Mouse (Mus musculus) ovary, adult 2 months (tissue): ENCODE data around the gene Abcc6. TPM values are rescaled to one million over a fixed set of nuclear protein-coding genes. Genes with fewer than 3 reads are reported as not detected.

ENCODE experiments used
- polyA plus RNA-seq: library from polyadenylated mRNA; depleted of rRNA; stranded (reverse); fragments of >200 nt; gene quantifications from 2 replicates; pipeline ENCODE4 v1.2.3, GENCODE M21; 2012; rRNA removed

Gene Abcc6
- 1.4 and 1.8 TPM in 2 replicates for polyA plus RNA-seq

GRCm38 (mm10) chr7:46030145-46030488, at the start of gene Abcc6:
Gene Abcc6 (minus strand): TSS chr7:46030302.

GRCm38 (mm10) chr7:46033109-46033869, 3.2 kb upstream of the Abcc6 start, which contains the start of gene Nomo1:
Gene Nomo1 (plus strand): TSS chr7:46033698.

GRCm38 (mm10) chr7:45923762-45924428, 106.2 kb downstream of the Abcc6 start, which contains the start of gene Ccdc114:
Gene Ccdc114 (plus strand): TSS chr7:45924072.

GRCm38 (mm10) chr7:45921242-45921621, 108.9 kb downstream of the Abcc6 start, which contains the start of gene Emp3:
Gene Emp3 (minus strand): TSS chr7:45921404.

Other genes with a start within 250 kb of the Abcc6 start
- 14.7 and 15.5 TPM in 2 replicates for gene Lmtk3, start 246.6 kb downstream of the Abcc6 start, polyA plus RNA-seq
- 1.00 and 1.4 TPM in 2 replicates for gene Sult2b1, start 245.6 kb downstream of the Abcc6 start, polyA plus RNA-seq
- 53.4 and 103 TPM in 2 replicates for gene Cyth2, start 215.7 kb downstream of the Abcc6 start, polyA plus RNA-seq
- 0.96 and 1.2 TPM in 2 replicates for gene Kcnj14, start 205.5 kb downstream of the Abcc6 start, polyA plus RNA-seq
- 38.0 and 40.6 TPM in 2 replicates for gene Grwd1, start 199.4 kb downstream of the Abcc6 start, polyA plus RNA-seq
- 330 and 392 TPM in 2 replicates for gene Kdelr1, start 157.5 kb downstream of the Abcc6 start, polyA plus RNA-seq
- 4.1 and 7.2 TPM in 2 replicates for gene Grin2d, start 151.9 kb downstream of the Abcc6 start, polyA plus RNA-seq
- 0.87 and 1.5 TPM in 2 replicates for gene Syngr4, start 133.6 kb downstream of the Abcc6 start, polyA plus RNA-seq
- gene Tmem143, start 133.4 kb downstream of the Abcc6 start, polyA plus RNA-seq: 50.4 and 51.3 TPM in 2 replicates
- gene Emp3, start 108.9 kb downstream of the Abcc6 start, polyA plus RNA-seq: 491 and 520 TPM in 2 replicates
- 19.9 and 20.0 TPM in 2 replicates for gene Ccdc114, start 106.2 kb downstream of the Abcc6 start, polyA plus RNA-seq
- 39.9 and 46.6 TPM in 2 replicates for gene Nomo1, start 3.4 kb upstream of the Abcc6 start, polyA plus RNA-seq
- gene Kcnj11, start 70.5 kb upstream of the Abcc6 start, polyA plus RNA-seq: 0.35 and 0.51 TPM in 2 replicates
- gene Abcc8, start 149.7 kb upstream of the Abcc6 start, polyA plus RNA-seq: 0.54 and 0.59 TPM in 2 replicates
- 0.05 and 0.09 TPM in 2 replicates for gene Ush1c, start 208.2 kb upstream of the Abcc6 start, polyA plus RNA-seq
- gene Otog, start 210.7 kb upstream of the Abcc6 start, polyA plus RNA-seq: not detected in 2 replicates